Mouse (Mus musculus) yolk sac, embryonic 10.5 days (tissue): ENCODE data around the gene Eci2.
"Not testable (repeated sequence)": the region's sequence is repeated elsewhere in the genome, so short reads cannot be mapped to it uniquely, and the experiment has no call there.

Experiments used
- DNase-seq: peaks from one replicate; pipeline ENCODE4 v3.0.0-alpha.2; 2017; ENCODE audit warnings: low spot score

Eci2 gene

GRCm38 (mm10) chr13:34991581-34992273, 35.2 kb downstream of the Eci2 start:
- no peak for DNase-seq

- not testable (repeated sequence) for DNase-seq
Observed at GRCm38 (mm10) chr13:34983479-34983878, 43.4 kb downstream of the Eci2 start.

- DNase-seq: not testable (repeated sequence)
Observed at GRCm38 (mm10) chr13:34978635-34979034, 48.3 kb downstream of the Eci2 start.

- DNase-seq: no peak
Observed at GRCm38 (mm10) chr13:34977410-34977809, 49.5 kb downstream of the Eci2 start.

- DNase-seq: no peak
Observed at GRCm38 (mm10) chr13:34976116-34976515, 50.8 kb downstream of the Eci2 start.

- DNase-seq: no peak
Observed at GRCm38 (mm10) chr13:34973770-34974169, 53.1 kb downstream of the Eci2 start.

- peak; percentile 12 for DNase-seq
Observed at GRCm38 (mm10) chr13:34973149-34973548, 53.7 kb downstream of the Eci2 start.

GRCm38 (mm10) chr13:34972456-34972855, 54.4 kb downstream of the Eci2 start:
- DNase-seq: not testable (repeated sequence)

- DNase-seq: not testable (repeated sequence)
Observed at GRCm38 (mm10) chr13:34965647-34966046, 61.2 kb downstream of the Eci2 start.

GRCm38 (mm10) chr13:34964866-34965265, 62.0 kb downstream of the Eci2 start:
- peak; percentile 7 for DNase-seq

- peak; percentile 3 for DNase-seq
Observed at GRCm38 (mm10) chr13:34964419-34964818, 62.5 kb downstream of the Eci2 start.

- peak; percentile 66 for DNase-seq
Observed at GRCm38 (mm10) chr13:34963511-34964397, 63.1 kb downstream of the Eci2 start, which contains the start of gene Eci3. TSS of gene Eci3 (minus strand) at chr13:34963810.

- DNase-seq: peak; percentile 72
Observed at GRCm38 (mm10) chr13:34960996-34961770, 65.7 kb downstream of the Eci2 start.

- DNase-seq: not testable (repeated sequence)
Observed at GRCm38 (mm10) chr13:34958158-34958557, 68.7 kb downstream of the Eci2 start.

- no peak for DNase-seq
Observed at GRCm38 (mm10) chr13:34956901-34957300, 70.0 kb downstream of the Eci2 start.

GRCm38 (mm10) chr13:34951437-34951836, 75.5 kb downstream of the Eci2 start:
- not testable (repeated sequence) for DNase-seq

- DNase-seq: no peak
Observed at GRCm38 (mm10) chr13:34942370-34942769, 84.5 kb downstream of the Eci2 start.

GRCm38 (mm10) chr13:34934931-34935644, 91.8 kb downstream of the Eci2 start:
- DNase-seq: no peak
